Comparison of ENCODE assay signal across 13 mouse cellular contexts in the genomic region with DNA sequence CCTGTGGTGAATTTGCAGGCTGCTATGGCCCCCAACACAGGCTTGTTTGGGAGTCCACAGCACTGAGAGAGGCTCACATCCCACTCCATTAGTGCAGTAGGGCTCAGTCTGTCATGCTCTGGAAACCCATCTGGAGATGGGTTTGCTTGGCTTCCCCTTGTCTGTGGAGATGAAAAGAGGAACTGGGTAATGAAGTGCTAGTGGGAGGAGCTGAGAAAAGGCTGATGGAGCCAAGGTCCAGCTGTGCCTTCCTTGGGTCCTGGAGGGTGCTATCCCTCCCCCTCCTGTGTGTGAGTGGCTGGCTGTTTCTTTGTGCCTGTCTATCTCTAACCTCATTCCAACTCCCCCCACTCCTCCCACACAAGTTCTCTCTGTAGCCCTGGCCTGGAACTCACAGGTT. TPM values are rescaled to one million over a fixed set of nuclear protein-coding genes. Genes with fewer than 3 reads are reported as not detected.
DNase-seq lines count a peak whose midpoint lies in the region; ATAC-seq and TF ChIP-seq lines count a peak whose summit lies in the region.
"Had no signal": no experiment of that assay in that cellular context is flagged by ENCODE, and none has a peak within 500 bp of the region (broad histone marks: within the 10 kb centered on the region; RNA-seq: fewer than 3 reads in every experiment).

No protein-coding gene starts in this region.

- no peaks in the 10 kb centered on the region for H3K9me3 ChIP-seq in limb, embryonic 10.5 days (replicated peaks)
- H3K9me3 ChIP-seq in stomach, embryonic 14.5 days (ENCODE audit: control insufficient read depth, low read depth, low read length), result no peaks in the 10 kb centered on the region
- H3K9me3 ChIP-seq: megakaryocyte, embryonic 14.5 days had no signal

- DNase-seq in layer of hippocampus, adult 9-11 months, result peak; percentile 73
- DNase-seq in layer of hippocampus, postnatal 25 days (ENCODE audit: extremely low spot score in 1 of 2, low spot score in 1 of 2), result no peak
- DNase-seq in c-Kit-positive CD71-negative TER-119-negative erythroid progenitor cells, embryonic 14.5 days (ENCODE audit: low read depth), result peak; percentile 13
- DNase-seq in limb, embryonic 10.5 days (ENCODE audit: low spot score), result no peak
- no peak for DNase-seq in left cerebral cortex, adult 2 months (ENCODE audit: extremely low spot score in 1 of 2, low spot score in 2 of 2)
- DNase-seq in T-cell, adult 2 months (ENCODE audit: low spot score), result no peak
- DNase-seq in cerebellum, adult 11-12 months, result no peak
- DNase-seq: thymus, postnatal 14 days had no signal

- peaks cover 62% of the 10 kb centered on the region for H3K4me1 ChIP-seq in limb, embryonic 10.5 days
- H3K4me1 ChIP-seq in stomach, embryonic 14.5 days (ENCODE audit: control insufficient read depth, insufficient read depth, low read length), result peaks cover 26% of the 10 kb centered on the region
- H3K4me1 ChIP-seq: megakaryocyte, embryonic 14.5 days had no signal

- ATAC-seq in stomach, embryonic 14.5 days (ENCODE audit: insufficient number of reproducible peaks, insufficient read depth, low FRiP score, low read depth), result peak; percentile 8; the same call in 1 of the 2 replicates

- H3K9ac ChIP-seq in stomach, embryonic 14.5 days (replicated peaks; ENCODE audit: low read depth, low read length), result no peak overlapping the region

- no peak for TF ChIP-seq CTCF in left cerebral cortex, adult 2 months (IDR thresholded peaks at IDR 0.05)

- intact Hi-C loops in left cerebral cortex, adult 2 months (cut with DNase I), result loop anchor here (10.0 kb wide), 1 partner anchor 114 kb away; no protein-coding TSS in a partner anchor

- H3K27ac ChIP-seq in limb, embryonic 10.5 days, result peak overlapping the region; percentile 68
- H3K27ac ChIP-seq in stomach, embryonic 14.5 days (ENCODE audit: low read length), result peak overlapping the region; percentile 49; the same call in 1 of the 2 replicates
- H3K27ac ChIP-seq in left cerebral cortex, adult 2 months, result no peak overlapping the region

- no peaks in the 10 kb centered on the region for H3K27me3 ChIP-seq in limb, embryonic 10.5 days (ENCODE audit: low read depth, poor library complexity, severe bottlenecking)
- H3K27me3 ChIP-seq in stomach, embryonic 14.5 days (ENCODE audit: control insufficient read depth, insufficient read depth, low read length), result no peaks in the 10 kb centered on the region

- H3K4me2 ChIP-seq in stomach, embryonic 14.5 days (replicated peaks; ENCODE audit: low read depth, low read length), result no peak overlapping the region

- H3K36me3 ChIP-seq in limb, embryonic 10.5 days, result no peaks in the 10 kb centered on the region
- H3K36me3 ChIP-seq in stomach, embryonic 14.5 days (ENCODE audit: control insufficient read depth, insufficient read depth, low read length), result no peaks in the 10 kb centered on the region

- no peak overlapping the region for H3K4me3 ChIP-seq in limb, embryonic 10.5 days
- no peak overlapping the region for H3K4me3 ChIP-seq in stomach, embryonic 14.5 days (ENCODE audit: low read depth, low read length)
- H3K4me3 ChIP-seq in left cerebral cortex, adult 2 months, result no peak overlapping the region
- H3K4me3 ChIP-seq: megakaryocyte, embryonic 14.5 days had no signal

RNA-seq across cellular contexts. Expression of gene Tekt3, which starts 40.8 kb away (rescaled TPM):
- under 1 TPM in 1 of 2 experiments, not detected in 1; 0.20 TPM for total RNA-seq in layer of hippocampus, postnatal 25 days (2021)
- not detected in 2 replicates for polyA plus RNA-seq in limb, embryonic 10.5 days (2016; fragmentation: Nextera tagmentation; extraction: Ambion mirVana)
- polyA plus RNA-seq in stomach, embryonic 14.5 days (2014; fragmentation: Nextera tagmentation; extraction: Ambion mirVana), result not detected in 2 replicates
- not detected for total RNA-seq in left cerebral cortex, adult 2 months (2021)
- total RNA-seq: gastrocnemius, adult 18-20 months had no signal
- polyA plus RNA-seq: cortical plate, adult 2 months; intestine, embryonic 14.5 days had no signal

Comparison
In these comparisons a context has a peak if more than half of its experiments do, and no peak if none do; other contexts are left out.
1. DNase-seq: peak in layer of hippocampus, adult 9-11 months (single experiment) and c-Kit-positive CD71-negative TER-119-negative erythroid progenitor cells, embryonic 14.5 days (single experiment); none in layer of hippocampus, postnatal 25 days (0 of 2), limb, embryonic 10.5 days (single experiment), left cerebral cortex, adult 2 months (0 of 2), T-cell, adult 2 months (single experiment) and cerebellum, adult 11-12 months (single experiment).